Mouse (Mus musculus): ENCODE measurements around the gene Rapgef5. TPM values are rescaled to one million over a fixed set of nuclear protein-coding genes. Genes with fewer than 3 reads are reported as not detected.

Rapgef5 gene
- polyA plus RNA-seq, 1 experiment, result 0.04 TPM

DNA sequence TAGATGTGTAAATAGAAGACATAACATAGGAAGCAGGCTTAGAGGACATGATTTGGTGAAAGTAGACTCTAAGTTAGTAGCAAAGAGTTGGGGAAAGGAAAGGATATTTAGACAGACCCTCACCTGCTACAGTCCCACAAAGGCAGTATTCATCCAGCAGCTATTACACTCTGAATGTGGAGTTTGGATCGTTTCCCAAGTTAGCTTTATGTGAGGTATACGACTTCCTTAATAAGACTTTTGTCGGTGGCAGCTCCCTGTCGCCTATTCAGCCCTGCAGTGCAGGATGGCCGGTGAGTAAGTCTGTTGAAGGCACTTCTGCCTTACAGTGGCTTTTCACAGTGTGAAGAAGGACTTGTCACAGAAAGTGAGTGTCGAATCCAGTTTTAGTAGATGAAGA, 47.6 kb downstream of the Rapgef5 start:
- Histone ChIP-seq H3K79me3 (ENCODE audit: low read depth) (no peaks in the 10 kb centered on the region), H3ac (ENCODE audit: control insufficient read depth, insufficient read length, low read depth) (no peak overlapping the region), H3K79me2 (ENCODE audit: control insufficient read depth, insufficient read depth) (no peaks in the 10 kb centered on the region), H3K36me3 (ENCODE audit: control insufficient read depth, insufficient read depth) (no peaks in the 10 kb centered on the region), H3K27me3 (ENCODE audit: control insufficient read depth, insufficient read depth, insufficient read length) (no peaks in the 10 kb centered on the region), H3K4me3 (ENCODE audit: insufficient read depth, poor library complexity, severe bottlenecking) (no peak overlapping the region)
- no peak for TF ChIP-seq USF1 (IDR thresholded peaks at IDR 0.05; ENCODE audit: low read depth)
- TF ChIP-seq MAX (IDR thresholded peaks at IDR 0.05), result no peak

DNA sequence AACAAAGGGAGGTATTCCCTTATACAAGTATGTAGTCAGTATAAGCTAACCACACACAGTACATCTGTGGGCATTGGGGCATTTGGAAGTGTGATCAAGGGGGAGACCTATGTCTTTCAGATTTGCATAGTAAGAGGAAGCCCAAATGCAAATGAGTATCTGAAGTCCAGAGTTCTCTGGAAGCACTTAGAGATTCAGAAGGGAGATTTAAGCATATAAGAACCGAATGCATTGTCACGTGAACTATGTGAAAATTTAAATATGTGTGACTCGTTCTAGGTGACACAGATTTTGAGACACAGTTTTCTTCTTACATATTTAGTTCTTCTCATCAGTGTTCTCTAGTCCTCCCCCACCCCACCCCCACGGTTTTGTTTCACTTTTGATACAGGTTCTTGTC, 50.0 kb downstream of the Rapgef5 start:
- Histone ChIP-seq H3K4me3 (ENCODE audit: insufficient read depth, poor library complexity, severe bottlenecking) (no peak overlapping the region), H3K79me3 (ENCODE audit: low read depth) (no peaks in the 10 kb centered on the region), H3K36me3 (ENCODE audit: control insufficient read depth, insufficient read depth) (no peaks in the 10 kb centered on the region), H3K79me2 (ENCODE audit: control insufficient read depth, insufficient read depth) (no peaks in the 10 kb centered on the region), H3ac (ENCODE audit: control insufficient read depth, insufficient read length, low read depth) (no peak overlapping the region), H3K27me3 (ENCODE audit: control insufficient read depth, insufficient read depth, insufficient read length) (no peaks in the 10 kb centered on the region)
- no peak for TF ChIP-seq CEBPB (IDR thresholded peaks at IDR 0.05; ENCODE audit: low read depth)
- no peak for TF ChIP-seq MAX (IDR thresholded peaks at IDR 0.05)
- no peak for TF ChIP-seq FOSL1 (IDR thresholded peaks at IDR 0.05; ENCODE audit: insufficient read depth, low read length, poor library complexity, severe bottlenecking)

DNA sequence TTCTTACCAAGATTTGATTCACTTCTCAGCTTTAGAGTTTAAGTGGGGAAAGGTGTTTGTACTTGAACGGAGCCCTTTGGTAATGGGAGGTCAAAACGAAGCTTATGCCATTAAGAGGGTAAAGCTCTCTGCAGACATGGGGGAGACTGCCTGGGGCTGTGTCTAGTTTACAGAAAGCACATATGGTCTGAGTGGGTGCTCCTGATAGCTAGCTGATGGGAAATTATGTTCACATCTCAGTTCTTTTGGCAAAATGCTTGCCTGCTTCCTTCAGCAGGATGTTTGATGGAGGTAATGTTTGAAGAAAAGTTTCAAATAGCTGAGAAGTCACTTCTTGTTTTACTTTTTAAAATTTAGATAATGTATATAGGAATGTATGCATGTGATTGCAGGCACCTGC, 53.4 kb downstream of the Rapgef5 start:
- H3K4me3 ChIP-seq (ENCODE audit: insufficient read depth, poor library complexity, severe bottlenecking), result no peak overlapping the region
- no peaks in the 10 kb centered on the region for H3K27me3 ChIP-seq (ENCODE audit: control insufficient read depth, insufficient read depth, insufficient read length)
- no peak for TF ChIP-seq CEBPB (IDR thresholded peaks at IDR 0.05; ENCODE audit: low read depth)
- TF ChIP-seq CTCF (IDR thresholded peaks at IDR 0.05; ENCODE audit: control insufficient read depth, insufficient read depth, insufficient read length), result no peak
- no peak for TF ChIP-seq FOSL1 (IDR thresholded peaks at IDR 0.05; ENCODE audit: insufficient read depth, low read length, poor library complexity, severe bottlenecking)
- no peak for TF ChIP-seq MAX (IDR thresholded peaks at IDR 0.05)
- TF ChIP-seq USF1 (IDR thresholded peaks at IDR 0.05; ENCODE audit: low read depth), result no peak
- TF ChIP-seq MYOG (IDR thresholded peaks at IDR 0.05; ENCODE audit: control insufficient read depth, extremely low read depth, insufficient read length), result no peak
- no peak for TF ChIP-seq MYOD1 (IDR thresholded peaks at IDR 0.05; ENCODE audit: control insufficient read depth, insufficient read length, low read depth)
- no peaks in the 10 kb centered on the region for H3K79me2 ChIP-seq (ENCODE audit: control insufficient read depth, insufficient read depth)
- H3ac ChIP-seq (ENCODE audit: control insufficient read depth, insufficient read length, low read depth), result no peak overlapping the region
- no peaks in the 10 kb centered on the region for H3K36me3 ChIP-seq (ENCODE audit: control insufficient read depth, insufficient read depth)
- H3K79me3 ChIP-seq (ENCODE audit: low read depth), result no peaks in the 10 kb centered on the region

DNA sequence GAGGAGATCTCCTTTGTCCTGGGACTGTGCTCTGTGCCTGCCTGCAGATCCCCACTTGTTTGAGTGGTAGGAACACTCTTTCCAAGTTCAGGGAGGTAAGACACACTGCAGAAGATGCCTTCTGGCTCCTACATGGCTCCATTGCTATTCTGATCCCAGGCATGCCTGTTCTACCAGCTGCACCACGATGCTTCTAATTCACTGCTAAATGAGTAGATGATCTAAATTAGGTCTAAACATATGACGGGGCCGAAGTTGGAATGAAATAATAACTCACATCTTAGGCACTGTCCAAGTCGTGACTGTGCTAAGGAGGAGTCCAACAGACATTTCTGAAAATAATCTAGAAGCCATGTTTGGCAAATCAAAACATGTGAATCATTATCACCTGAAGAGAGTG, 68.0 kb downstream of the Rapgef5 start:
- H3K79me3 ChIP-seq (ENCODE audit: low read depth), result no peaks in the 10 kb centered on the region
- H3K27me3 ChIP-seq (ENCODE audit: control insufficient read depth, insufficient read depth, insufficient read length), result no peaks in the 10 kb centered on the region
- H3ac ChIP-seq (ENCODE audit: control insufficient read depth, insufficient read length, low read depth), result no peak overlapping the region

GRCm38 (mm10) chr12:117585390-117585789, 69.1 kb downstream of the Rapgef5 start:
- H3K79me3 ChIP-seq (ENCODE audit: low read depth), result no peaks in the 10 kb centered on the region
- no peaks in the 10 kb centered on the region for H3K36me3 ChIP-seq (ENCODE audit: control insufficient read depth, insufficient read depth)
- H3K79me2 ChIP-seq (ENCODE audit: control insufficient read depth, insufficient read depth), result no peaks in the 10 kb centered on the region
- H3K27me3 ChIP-seq (ENCODE audit: control insufficient read depth, insufficient read depth, insufficient read length), result no peaks in the 10 kb centered on the region
- no peak overlapping the region for H3ac ChIP-seq (ENCODE audit: control insufficient read depth, insufficient read length, low read depth)
- TF ChIP-seq USF1 (IDR thresholded peaks at IDR 0.05; ENCODE audit: low read depth), result no peak
- TF ChIP-seq MAX (IDR thresholded peaks at IDR 0.05), result no peak
- no peak for TF ChIP-seq CEBPB (IDR thresholded peaks at IDR 0.05; ENCODE audit: low read depth)
- no peak for TF ChIP-seq FOSL1 (IDR thresholded peaks at IDR 0.05; ENCODE audit: insufficient read depth, low read length, poor library complexity, severe bottlenecking)
- no peak for TF ChIP-seq MYOG (IDR thresholded peaks at IDR 0.05; ENCODE audit: control insufficient read depth, extremely low read depth, insufficient read length)
- no peak for TF ChIP-seq MYOD1 (IDR thresholded peaks at IDR 0.05; ENCODE audit: control insufficient read depth, insufficient read length, low read depth)
- TF ChIP-seq CTCF (IDR thresholded peaks at IDR 0.05; ENCODE audit: control insufficient read depth, insufficient read depth, insufficient read length), result no peak
- no peak overlapping the region for H3K4me3 ChIP-seq (ENCODE audit: insufficient read depth, poor library complexity, severe bottlenecking)

More for the DNA sequence above, 68.0 kb downstream of the Rapgef5 start:
- H3K79me2 ChIP-seq (ENCODE audit: control insufficient read depth, insufficient read depth), result no peaks in the 10 kb centered on the region
- no peak overlapping the region for H3K4me3 ChIP-seq (ENCODE audit: insufficient read depth, poor library complexity, severe bottlenecking)
- TF ChIP-seq CTCF (IDR thresholded peaks at IDR 0.05; ENCODE audit: control insufficient read depth, insufficient read depth, insufficient read length) (no peak), MYOG (IDR thresholded peaks at IDR 0.05; ENCODE audit: control insufficient read depth, extremely low read depth, insufficient read length) (no peak), CEBPB (IDR thresholded peaks at IDR 0.05; ENCODE audit: low read depth) (no peak), MYOD1 (IDR thresholded peaks at IDR 0.05; ENCODE audit: control insufficient read depth, insufficient read length, low read depth) (no peak)
- H3K36me3 ChIP-seq (ENCODE audit: control insufficient read depth, insufficient read depth), result no peaks in the 10 kb centered on the region

DNA sequence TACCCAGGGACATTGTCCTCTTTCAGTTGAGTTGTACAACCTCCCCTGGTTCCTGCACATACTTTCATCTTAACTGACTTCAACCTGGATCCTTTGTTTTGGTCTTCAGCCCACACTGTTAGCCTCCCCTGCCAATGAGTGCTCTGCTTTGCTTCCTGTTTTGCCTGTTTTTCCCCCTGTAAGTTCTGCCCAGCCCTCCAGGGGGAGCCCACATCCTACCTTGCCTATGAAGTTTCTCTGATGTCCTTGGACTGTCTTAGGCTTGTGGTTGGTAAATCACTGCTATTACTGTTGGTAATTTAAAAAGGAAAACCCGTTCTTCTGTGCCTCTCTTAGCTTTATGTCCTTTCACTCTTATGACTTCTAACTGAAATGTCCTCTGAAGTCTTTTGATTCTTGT, 69.8 kb downstream of the Rapgef5 start:
- H3K36me3 ChIP-seq (ENCODE audit: control insufficient read depth, insufficient read depth), result no peaks in the 10 kb centered on the region
- no peak overlapping the region for H3ac ChIP-seq (ENCODE audit: control insufficient read depth, insufficient read length, low read depth)
- H3K79me3 ChIP-seq (ENCODE audit: low read depth), result no peaks in the 10 kb centered on the region
- H3K4me3 ChIP-seq (ENCODE audit: insufficient read depth, poor library complexity, severe bottlenecking), result no peak overlapping the region
- H3K27me3 ChIP-seq (ENCODE audit: control insufficient read depth, insufficient read depth, insufficient read length), result no peaks in the 10 kb centered on the region
- no peaks in the 10 kb centered on the region for H3K79me2 ChIP-seq (ENCODE audit: control insufficient read depth, insufficient read depth)
- TF ChIP-seq CTCF (IDR thresholded peaks at IDR 0.05; ENCODE audit: control insufficient read depth, insufficient read depth, insufficient read length) (no peak), MYOD1 (IDR thresholded peaks at IDR 0.05; ENCODE audit: control insufficient read depth, insufficient read length, low read depth) (no peak), MYOG (IDR thresholded peaks at IDR 0.05; ENCODE audit: control insufficient read depth, extremely low read depth, insufficient read length) (no peak), USF1 (IDR thresholded peaks at IDR 0.05; ENCODE audit: low read depth) (no peak), CEBPB (IDR thresholded peaks at IDR 0.05; ENCODE audit: low read depth) (no peak), FOSL1 (IDR thresholded peaks at IDR 0.05; ENCODE audit: insufficient read depth, low read length, poor library complexity, severe bottlenecking) (no peak), MAX (IDR thresholded peaks at IDR 0.05) (no peak)
